Mouse (Mus musculus) neural tube, embryonic 15.5 days (tissue): ENCODE measurements around the gene Pik3c2g. TPM values are rescaled to one million over a fixed set of nuclear protein-coding genes. Genes with fewer than 3 reads are reported as not detected.

Source experiments
- polyA plus RNA-seq: library from polyadenylated mRNA; unstranded; fragments of >200 nt; fragmentation: Nextera tagmentation; extraction: Ambion mirVana; gene quantifications from 2 replicates; pipeline ENCODE4 v1.2.1, GENCODE M21; 2015

Pik3c2g gene
- polyA plus RNA-seq, 1 experiment from 2014 or later: 0.19 TPM

Other genes with a start within 250 kb of the Pik3c2g start
- not detected in 2 replicates for gene Rergl, start 85.2 kb upstream of the Pik3c2g start, polyA plus RNA-seq